Mouse (Mus musculus): ENCODE results near the gene Gm20481.
"Not testable (repeated sequence)": the region's sequence is repeated elsewhere in the genome, so short reads cannot be mapped to it uniquely, and the experiment has no call there.

DNA sequence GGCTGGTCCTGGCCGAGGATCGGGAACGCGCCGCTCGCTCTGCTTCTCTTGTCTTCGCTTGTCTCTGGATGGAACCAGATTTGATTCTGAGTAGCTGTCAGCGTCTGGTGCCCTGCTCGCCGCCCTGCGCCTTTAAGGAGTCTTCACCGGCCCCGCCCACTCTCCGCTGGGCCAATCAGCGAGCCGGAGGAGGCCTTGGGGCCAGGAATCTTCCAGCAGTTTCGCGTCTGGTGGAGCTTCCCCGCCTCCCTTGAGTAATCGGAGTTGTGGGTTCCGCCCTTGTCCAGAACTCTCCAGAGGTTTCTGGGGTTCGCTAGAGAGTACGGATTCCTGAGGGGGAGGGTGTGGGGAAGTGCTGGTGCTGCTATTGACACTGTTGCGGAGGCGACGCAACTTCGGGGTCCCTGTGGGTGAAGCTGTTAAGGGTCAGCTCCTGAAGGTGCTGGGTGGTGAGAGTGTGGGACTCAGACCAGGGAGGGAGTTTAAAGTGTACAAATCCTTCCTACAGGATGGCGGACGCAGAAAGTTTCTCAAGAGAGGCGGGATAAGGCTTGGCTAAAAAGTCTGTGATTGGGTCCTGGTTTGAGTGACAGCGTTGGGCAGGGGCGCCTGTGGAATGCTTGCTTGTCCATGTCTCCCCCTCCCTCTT, 10.5 kb upstream of the Gm20481 start, which contains the start of gene Hspa1b:
- TF ChIP-seq MYOD1 (IDR thresholded peaks at IDR 0.05; ENCODE audit: control insufficient read depth in 1 of 3, insufficient read length in 2 of 3, low read depth in 2 of 3); USF1 (IDR thresholded peaks at IDR 0.05; ENCODE audit: low read depth); MYOG (IDR thresholded peaks at IDR 0.05; ENCODE audit: control insufficient read depth in 1 of 3, insufficient read depth in 1 of 3, insufficient read length in 2 of 3, low read depth in 2 of 3); TCF12 (IDR thresholded peaks at IDR 0.05; ENCODE audit: insufficient read depth, poor library complexity, severe bottlenecking); MAX (IDR thresholded peaks at IDR 0.05; ENCODE audit: low read depth): not testable (repeated sequence)
- TF ChIP-seq POLR2A (IDR thresholded peaks at IDR 0.05; ENCODE audit: insufficient read length, low read depth), result peak; percentile 72
- TF ChIP-seq POLR2AphosphoS2 (IDR thresholded peaks at IDR 0.05; ENCODE audit: insufficient read length, low read depth), result peak; percentile 85

Data from myocyte (in vitro differentiated cells).